Mouse (Mus musculus): ENCODE measurements at regions not wholly inside any gene's neighbourhood (a gene's known extent, or its start where the extent isn't known, plus 50 kb on each side); places are given as distances from the start of the nearest gene placed in this dataset.

DNA sequence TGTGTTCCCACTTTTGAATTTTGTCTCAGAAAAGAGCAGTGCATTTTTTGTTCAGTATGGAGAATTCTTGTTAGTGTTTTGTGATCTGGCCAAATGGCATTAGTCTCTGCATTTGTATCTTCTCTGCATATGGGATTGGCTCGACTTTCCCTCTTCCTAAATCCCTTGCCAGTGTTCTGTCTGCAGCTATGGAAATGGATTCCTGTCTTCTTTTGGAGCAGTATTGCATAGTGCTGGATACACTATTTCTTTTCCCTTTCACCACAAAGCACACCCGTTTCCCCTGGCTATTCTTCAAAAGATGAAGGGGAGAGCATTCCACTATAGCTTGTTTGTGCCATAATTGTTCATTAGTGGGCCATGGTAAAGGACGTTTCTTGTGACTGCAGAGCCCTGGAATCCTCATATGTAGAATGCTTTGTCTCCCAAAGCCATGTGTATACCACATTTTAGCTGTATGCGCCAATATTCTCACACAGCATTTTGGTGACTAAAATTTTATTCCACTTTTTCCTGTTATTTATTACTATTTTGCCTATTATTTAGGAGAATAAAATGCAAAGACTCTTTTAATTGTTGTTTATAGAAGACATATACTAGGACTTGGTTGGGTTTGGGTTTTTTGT lies 197.8 kb downstream of the Hs3st1 start:
- WGBS, result 79% methylated on average over 4 of the region's 4 CpGs
- H3K9me3 ChIP-seq, result no peaks in the 10 kb centered on the region
- no peaks in the 10 kb centered on the region for H3K36me3 ChIP-seq
- H3K4me1 ChIP-seq, result no peaks in the 10 kb centered on the region
- no peaks in the 10 kb centered on the region for H3K27me3 ChIP-seq (ENCODE audit: insufficient read depth, poor library complexity, severe bottlenecking)
- no peak overlapping the region for H3K27ac ChIP-seq
- DNase-seq (ENCODE audit: low spot score), result no peak
- H3K4me3 ChIP-seq, result no peak overlapping the region

- Histone ChIP-seq H3K4me3 (no peak overlapping the region), H3K27me3 (ENCODE audit: insufficient read depth, poor library complexity, severe bottlenecking) (no peaks in the 10 kb centered on the region), H3K27ac (no peak overlapping the region), H3K36me3 (no peaks in the 10 kb centered on the region), H3K9me3 (no peaks in the 10 kb centered on the region), H3K4me1 (no peaks in the 10 kb centered on the region)
- WGBS, result 70% methylated on average over 2 of the region's 2 CpGs
- no peak for DNase-seq (ENCODE audit: low spot score)
Observed at GRCm38 (mm10) chr5:39537044-39537443, 218.2 kb downstream of the Hs3st1 start.

GRCm38 (mm10) chr5:39536351-39536750 lies 218.9 kb downstream of the Hs3st1 start:
- Histone ChIP-seq H3K4me3 (no peak overlapping the region), H3K27ac (no peak overlapping the region), H3K4me1 (no peaks in the 10 kb centered on the region), H3K9me3 (no peaks in the 10 kb centered on the region), H3K27me3 (ENCODE audit: insufficient read depth, poor library complexity, severe bottlenecking) (no peaks in the 10 kb centered on the region), H3K36me3 (no peaks in the 10 kb centered on the region)
- DNase-seq (ENCODE audit: low spot score), result no peak
- 37% methylated on average over 2 of the region's 2 CpGs for WGBS

- no peaks in the 10 kb centered on the region for H3K9me3 ChIP-seq
- no peaks in the 10 kb centered on the region for H3K4me1 ChIP-seq
- WGBS, result 72% methylated on average over 1 of the region's 1 CpGs
- no peak overlapping the region for H3K27ac ChIP-seq
- H3K4me3 ChIP-seq, result no peak overlapping the region
- no peaks in the 10 kb centered on the region for H3K27me3 ChIP-seq (ENCODE audit: insufficient read depth, poor library complexity, severe bottlenecking)
- H3K36me3 ChIP-seq, result no peaks in the 10 kb centered on the region
- no peak for DNase-seq (ENCODE audit: low spot score)
Observed at GRCm38 (mm10) chr5:39510246-39510645, 245.0 kb downstream of the Hs3st1 start.

DNA sequence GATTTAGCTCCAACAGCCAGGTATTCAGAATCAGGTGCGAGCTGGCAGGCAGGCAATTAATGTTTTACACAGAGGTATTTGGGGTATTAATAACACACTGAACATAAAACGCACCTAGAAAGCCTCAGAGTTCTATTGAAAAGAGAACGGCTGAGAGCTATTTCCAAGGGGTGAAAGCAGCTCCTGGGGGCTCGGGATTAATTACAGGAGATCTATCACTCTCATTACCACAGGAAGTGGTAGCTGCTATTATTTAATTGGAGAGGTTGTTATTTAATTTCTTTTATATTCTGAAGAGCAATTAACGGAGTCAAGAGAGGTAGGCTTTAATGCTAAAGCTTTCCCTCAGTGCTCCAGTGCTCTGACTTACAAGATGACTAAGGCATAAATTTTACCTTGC lies 272.5 kb downstream of the Hs3st1 start:
- Histone ChIP-seq H3K27me3 (ENCODE audit: insufficient read depth, poor library complexity, severe bottlenecking) (no peaks in the 10 kb centered on the region), H3K4me1 (no peaks in the 10 kb centered on the region), H3K36me3 (no peaks in the 10 kb centered on the region), H3K27ac (no peak overlapping the region), H3K9me3 (no peaks in the 10 kb centered on the region), H3K4me3 (no peak overlapping the region)
- DNase-seq (ENCODE audit: low spot score), result no peak
- WGBS, result 54% methylated on average over 5 of the region's 5 CpGs

DNA sequence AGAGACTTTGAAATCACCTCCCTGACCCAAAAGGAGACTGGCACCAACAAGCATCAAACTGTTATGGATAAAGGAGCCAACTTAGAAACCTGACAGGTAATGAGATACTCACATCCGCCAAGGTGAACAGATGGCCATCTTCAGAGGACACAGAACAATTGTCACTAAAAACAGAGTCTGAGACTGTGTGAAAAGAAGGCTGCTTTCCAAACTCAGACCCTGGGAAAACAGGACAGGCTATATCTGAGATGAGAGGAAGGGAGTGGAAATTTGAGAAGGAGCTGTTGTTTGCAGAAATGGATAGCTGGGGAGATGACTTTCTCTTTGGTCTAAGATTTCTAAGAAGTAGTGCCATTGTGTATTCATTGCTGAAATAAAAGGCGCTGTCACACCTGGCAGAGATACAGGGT lies 297.2 kb downstream of the Hs3st1 start:
- H3K36me3 ChIP-seq, result no peaks in the 10 kb centered on the region
- WGBS, result 75% methylated on average over 2 of the region's 2 CpGs
- DNase-seq (ENCODE audit: low spot score), result no peak

DNA sequence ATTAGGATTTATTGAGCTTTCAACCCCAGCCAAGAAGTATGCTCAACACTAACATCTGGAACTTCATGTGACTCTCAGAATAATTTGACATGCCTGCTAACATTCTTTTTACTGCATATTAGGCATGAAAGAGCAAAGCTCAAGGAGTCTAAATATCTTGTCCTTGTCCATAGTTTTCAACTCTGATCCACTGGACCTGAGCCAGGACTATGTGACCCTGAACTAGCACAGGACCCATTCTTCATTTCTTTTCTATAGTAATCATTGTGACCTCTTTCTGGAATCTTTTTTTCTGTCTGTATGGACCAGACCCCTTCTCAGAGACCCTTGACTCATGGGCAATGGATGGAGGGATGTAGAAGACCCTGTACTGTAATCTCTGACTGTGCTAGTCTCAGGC lies 301.6 kb downstream of the Hs3st1 start:
- Histone ChIP-seq H3K27me3 (ENCODE audit: insufficient read depth, poor library complexity, severe bottlenecking) (no peaks in the 10 kb centered on the region), H3K4me1 (no peaks in the 10 kb centered on the region), H3K4me3 (no peak overlapping the region), H3K27ac (no peak overlapping the region), H3K36me3 (no peaks in the 10 kb centered on the region), H3K9me3 (no peaks in the 10 kb centered on the region)
- DNase-seq (ENCODE audit: low spot score), result no peak

More for the DNA sequence above, 297.2 kb downstream of the Hs3st1 start:
- Histone ChIP-seq H3K27me3 (ENCODE audit: insufficient read depth, poor library complexity, severe bottlenecking) (no peaks in the 10 kb centered on the region), H3K27ac (no peak overlapping the region), H3K4me1 (no peaks in the 10 kb centered on the region), H3K4me3 (no peak overlapping the region), H3K9me3 (no peaks in the 10 kb centered on the region)

DNA sequence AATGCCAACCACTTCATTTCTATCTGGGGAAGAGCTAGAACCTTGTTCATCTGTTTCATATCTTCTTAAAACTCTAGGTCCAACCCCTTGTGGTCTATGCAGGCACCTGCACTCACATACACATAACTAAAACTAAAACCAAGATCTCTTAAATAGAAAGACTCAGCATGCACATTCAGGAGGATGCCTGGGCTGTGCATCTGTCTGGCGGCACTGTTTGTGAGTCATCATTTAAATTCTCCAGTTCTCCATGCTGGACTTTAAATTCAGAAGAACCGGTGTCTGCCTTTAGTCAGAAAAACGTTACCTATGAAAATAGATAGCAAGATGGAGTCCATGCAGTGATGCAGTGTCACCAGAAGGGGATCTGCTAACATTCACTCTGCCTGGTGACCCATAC lies 314.5 kb downstream of the Hs3st1 start:
- 80% methylated on average over 3 of the region's 3 CpGs for WGBS
- no peak for DNase-seq (ENCODE audit: low spot score)

GRCm38 (mm10) chr5:39437463-39438201 lies 317.6 kb downstream of the Hs3st1 start:
- Histone ChIP-seq H3K36me3 (no peaks in the 10 kb centered on the region), H3K4me3 (no peak overlapping the region), H3K4me1 (no peaks in the 10 kb centered on the region), H3K27ac (no peak overlapping the region), H3K9me3 (no peaks in the 10 kb centered on the region), H3K27me3 (ENCODE audit: insufficient read depth, poor library complexity, severe bottlenecking) (no peaks in the 10 kb centered on the region)
- DNase-seq (ENCODE audit: low spot score), result peak; percentile 75
- WGBS, result 66% methylated on average over 4 of the region's 4 CpGs

More for the DNA sequence above, 314.5 kb downstream of the Hs3st1 start:
- no peak overlapping the region for H3K4me3 ChIP-seq
- no peak overlapping the region for H3K27ac ChIP-seq
- no peaks in the 10 kb centered on the region for H3K9me3 ChIP-seq
- no peaks in the 10 kb centered on the region for H3K4me1 ChIP-seq
- H3K36me3 ChIP-seq, result no peaks in the 10 kb centered on the region
- peaks cover 4% of the 10 kb centered on the region; the same call in 1 of the 2 replicates for H3K27me3 ChIP-seq (ENCODE audit: insufficient read depth, poor library complexity, severe bottlenecking)

DNA sequence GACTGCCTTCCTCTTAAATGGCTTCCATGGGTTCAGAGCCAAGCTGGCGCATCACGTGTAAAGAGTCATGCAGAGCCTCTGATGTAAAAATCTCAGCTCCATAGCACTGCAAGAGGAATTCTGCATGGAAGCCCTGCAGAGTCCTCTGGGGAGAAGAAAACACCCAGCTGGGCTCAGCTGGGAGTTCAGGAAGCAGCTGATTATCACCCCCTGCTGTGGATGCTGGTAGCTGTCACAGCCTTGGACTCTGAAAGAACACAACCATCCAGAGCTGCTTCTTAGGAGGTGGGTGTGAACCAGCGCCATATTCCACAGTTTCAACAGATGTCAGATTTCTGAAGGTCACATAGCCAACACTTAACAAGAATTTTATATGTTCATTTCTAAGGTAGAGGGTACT lies 329.2 kb downstream of the Hs3st1 start:
- H3K4me3 ChIP-seq, result no peak overlapping the region
- peaks cover 6% of the 10 kb centered on the region; the same call in 1 of the 2 replicates for H3K27me3 ChIP-seq (ENCODE audit: insufficient read depth, poor library complexity, severe bottlenecking)
- no peak for DNase-seq (ENCODE audit: low spot score)
- H3K36me3 ChIP-seq, result no peaks in the 10 kb centered on the region
- no peak overlapping the region for H3K27ac ChIP-seq
- H3K4me1 ChIP-seq, result no peaks in the 10 kb centered on the region
- WGBS, result 40% methylated on average over 3 of the region's 3 CpGs
- H3K9me3 ChIP-seq, result no peaks in the 10 kb centered on the region

DNA sequence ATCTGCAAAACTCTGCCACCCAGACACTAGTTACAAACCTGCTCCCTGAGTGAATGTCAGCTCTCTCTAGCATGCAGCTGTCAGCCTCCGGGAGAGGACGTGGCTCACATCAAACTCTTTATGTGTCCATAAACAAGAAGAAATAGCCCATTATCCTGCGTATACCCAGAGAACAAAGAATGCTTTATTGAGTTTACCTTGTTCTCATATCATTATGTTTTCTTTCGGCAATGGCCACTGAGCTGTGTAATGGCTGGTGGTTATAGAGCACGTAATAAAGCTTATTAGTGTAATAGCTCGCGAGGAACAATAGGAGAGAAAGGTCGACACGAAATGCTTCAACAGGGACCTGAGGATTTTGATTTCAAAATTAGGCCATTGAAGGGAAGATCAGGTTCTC lies 331.6 kb downstream of the Hs3st1 start:
- 87% methylated on average over 9 of the region's 9 CpGs for WGBS
- Histone ChIP-seq H3K4me1 (no peaks in the 10 kb centered on the region), H3K27me3 (ENCODE audit: insufficient read depth, poor library complexity, severe bottlenecking) (peaks cover 3% of the 10 kb centered on the region; the same call in 1 of the 2 replicates), H3K36me3 (no peaks in the 10 kb centered on the region), H3K27ac (no peak overlapping the region), H3K4me3 (no peak overlapping the region), H3K9me3 (no peaks in the 10 kb centered on the region)
- DNase-seq (ENCODE audit: low spot score), result no peak

- no peak overlapping the region for H3K4me3 ChIP-seq
- 81% methylated on average over 1 of the region's 1 CpGs for WGBS
- no peaks in the 10 kb centered on the region for H3K4me1 ChIP-seq
- no peaks in the 10 kb centered on the region for H3K9me3 ChIP-seq
- no peaks in the 10 kb centered on the region for H3K27me3 ChIP-seq (ENCODE audit: insufficient read depth, poor library complexity, severe bottlenecking)
- no peaks in the 10 kb centered on the region for H3K36me3 ChIP-seq
- no peak overlapping the region for H3K27ac ChIP-seq
- no peak for DNase-seq (ENCODE audit: low spot score)
Observed at GRCm38 (mm10) chr5:39418795-39419194, 336.5 kb downstream of the Hs3st1 start.

GRCm38 (mm10) chr5:39417845-39418154 lies 337.5 kb downstream of the Hs3st1 start:
- Histone ChIP-seq H3K36me3 (no peaks in the 10 kb centered on the region), H3K9me3 (no peaks in the 10 kb centered on the region), H3K27me3 (ENCODE audit: insufficient read depth, poor library complexity, severe bottlenecking) (no peaks in the 10 kb centered on the region), H3K27ac (no peak overlapping the region), H3K4me3 (no peak overlapping the region), H3K4me1 (no peaks in the 10 kb centered on the region)
- DNase-seq (ENCODE audit: low spot score), result no peak
- 80% methylated on average over 3 of the region's 3 CpGs for WGBS

All from heart, embryonic 10.5 days (tissue).